ENCODE assay signal across 8 mouse cellular contexts in the genomic region with DNA sequence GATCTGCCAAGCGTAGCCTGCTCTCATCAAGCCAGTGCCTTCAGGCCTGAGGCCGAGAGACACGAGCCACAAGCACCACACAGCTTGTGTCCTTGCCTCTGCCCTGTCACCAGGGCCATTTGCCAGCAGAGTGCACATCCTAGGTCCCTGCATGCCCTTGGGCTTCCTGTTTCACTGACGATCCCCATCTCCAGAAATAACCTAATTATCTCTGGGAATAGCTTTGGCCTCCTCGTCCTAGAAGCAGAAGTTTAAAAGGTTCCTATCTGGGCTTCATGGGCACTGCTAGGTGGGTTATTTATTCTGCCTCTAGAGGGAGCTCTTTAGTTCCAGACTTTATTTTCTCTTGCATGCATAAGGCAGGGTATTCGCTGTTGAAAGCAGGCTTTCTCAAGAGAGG.
DNase-seq lines count a peak whose midpoint lies in the region; TF ChIP-seq lines count a peak whose summit lies in the region.

No protein-coding gene starts in this region.

- TF ChIP-seq EP300 in MEL (IDR thresholded peaks at IDR 0.05; ENCODE audit: low read depth in 1 of 2, low read length in 2 of 2) = no peak

- H3K27ac ChIP-seq in MEL (ENCODE audit: control insufficient read depth, low read depth, low read length) = no peak overlapping the region

- H3K36me3 ChIP-seq in MEL (ENCODE audit: control insufficient read depth in 1 of 2, insufficient read depth in 2 of 2, low read length in 2 of 2) = no peaks in the 10 kb centered on the region

- no peaks in the 10 kb centered on the region for H3K9me3 ChIP-seq in MEL (replicated peaks; ENCODE audit: insufficient read depth, low read length)

- peak; percentile 18 to 78 (median 71); a peak in 5 of 6 replicates for TF ChIP-seq CTCF in MEL (IDR thresholded peaks at IDR 0.05 in 2 of 3, conservative IDR thresholded peaks at IDR 0.05 in 1 of 3; ENCODE audit: control insufficient read depth in 1 of 3, insufficient read depth in 1 of 3, low read depth in 2 of 3, low read length in 3 of 3, poor library complexity in 1 of 3, severe bottlenecking in 1 of 3)
- TF ChIP-seq CTCF in lung, adult 2 months (IDR thresholded peaks at IDR 0.05; ENCODE audit: insufficient read depth, low read length) = peak; percentile 11; the same call in 1 of the 2 replicates

- H3K79me2 ChIP-seq in MEL (ENCODE audit: control insufficient read depth, insufficient read depth, low read length, poor library complexity) = no peaks in the 10 kb centered on the region

- TF ChIP-seq POLR2A in MEL (IDR thresholded peaks at IDR 0.05; ENCODE audit: control insufficient read depth in 1 of 2, insufficient read depth in 1 of 2, low read depth in 1 of 2, low read length in 2 of 2, poor library complexity in 1 of 2) = no peak
- TF ChIP-seq POLR2A in lung, adult 2 months (IDR thresholded peaks at IDR 0.05; ENCODE audit: borderline replicate concordance, extremely low read depth, low read depth, low read length) = no peak

- intact Hi-C loops in heart, postnatal 10 days (cut with DNase I) = loop anchor here (1.0 to 5.0 kb wide), 4 partner anchors 61 to 510 kb away; partner anchors contain the start of gene Lnx1

- H3K4me1 ChIP-seq in MEL (ENCODE audit: control insufficient read depth in 1 of 2, insufficient read depth in 2 of 2, low read length in 2 of 2) = no peaks in the 10 kb centered on the region
- no peaks in the 10 kb centered on the region for H3K4me1 ChIP-seq in lung, adult 2 months (ENCODE audit: control insufficient read depth, insufficient read depth, low read length)

- DNase-seq in layer of hippocampus, adult 9-10 months (ENCODE audit: low spot score) = peak; percentile 55
- no peak for DNase-seq in layer of hippocampus, postnatal 10 days (ENCODE audit: low spot score in 2 of 2)
- DNase-seq in MEL (ENCODE audit: low read depth, low spot score) = peak; percentile 55
- peak; percentile 74 for DNase-seq in brain, adult 2 months (ENCODE audit: low read depth, low spot score)
- peak; percentile 66 to 70 for DNase-seq in heart, postnatal 10 days
- peak; percentile 11 for DNase-seq in lung, adult 2 months
- no peak for DNase-seq in neural tube, embryonic 10.5 days (ENCODE audit: extremely low spot score, low spot score)
- no peak for DNase-seq in T-cell, adult 2 months (ENCODE audit: low spot score)

- peaks cover 12 to 16% of the 10 kb centered on the region in 2 experiments for H3K27me3 ChIP-seq in MEL (ENCODE audit: control insufficient read depth in 1 of 2, insufficient read depth in 2 of 2, low read length in 2 of 2)

- WGBS in lung, adult 2 months = 42% methylated on average over 6 of the region's 6 CpGs

- peak; percentile 59 for TF ChIP-seq RAD21 in MEL (IDR thresholded peaks at IDR 0.05; ENCODE audit: low read depth, low read length)

- no peak overlapping the region for H3K4me3 ChIP-seq in MEL (ENCODE audit: control insufficient read depth in 1 of 2, insufficient read depth in 1 of 2, low read depth in 2 of 2, low read length in 2 of 2)
- no peak overlapping the region for H3K4me3 ChIP-seq in lung, adult 2 months (replicated peaks; ENCODE audit: extremely low read depth, low read depth, low read length)

- H3K9ac ChIP-seq in MEL (ENCODE audit: control insufficient read depth, low read depth, low read length, poor library complexity, severe bottlenecking) = no peak overlapping the region

TF ChIP-seq in MEL, 35 proteins besides CTCF, POLR2A, EP300 and RAD21:
- TF ChIP-seq ZC3H11A (IDR thresholded peaks at IDR 0.05; ENCODE audit: low read depth, low read length) (0 out of 2 replicates have a peak, but pooled peaks have one; percentile 1), POLR2AphosphoS5 (IDR thresholded peaks at IDR 0.05; ENCODE audit: borderline replicate concordance, low read depth, low read length) (no peak), SMC3 (IDR thresholded peaks at IDR 0.05; ENCODE audit: low read depth, low read length) (peak; percentile 72)
TF ChIP-seq in MEL: peak in this region for 2.

Comparison
In these comparisons a context has a peak if more than half of its experiments do, and no peak if none do; other contexts are left out.
1. DNase-seq: peak in layer of hippocampus, adult 9-10 months (single experiment), MEL (single experiment), brain, adult 2 months (single experiment), heart, postnatal 10 days (2 of 2) and lung, adult 2 months (single experiment); none in layer of hippocampus, postnatal 10 days (0 of 2), neural tube, embryonic 10.5 days (single experiment) and T-cell, adult 2 months (single experiment).